Mouse (Mus musculus) layer of hippocampus, postnatal 10 days (tissue): Measurements from ENCODE around the gene Evi5l. TPM values are rescaled to one million over a fixed set of nuclear protein-coding genes. Genes with fewer than 3 reads are reported as not detected.

ENCODE experiments used
- DNase-seq, 2 experiments: peaks; one replicate each; pipeline ENCODE4 v3.0.0; 2021; ENCODE audit warnings: low spot score in 2 of 2
- long read RNA-seq: library from polyadenylated mRNA; stranded (forward); transcript quantifications from one replicate; pipeline ENCODE4 v2.0.0, GENCODE M21; 2023
- total RNA-seq, 2 experiments: library from RNA; stranded (reverse); gene quantifications; 2 replicates each; pipeline ENCODE4 v1.2.3; 2021

The Evi5l gene
- 100 to 1,000 TPM; 137 TPM for total RNA-seq
- long read RNA-seq, transcript Evi5l-203 (20 exons, 3,938 nt) = major isoform, 27 of 73 reads
- long read RNA-seq, partial matches to known transcripts = 9 of 73 reads
- long read RNA-seq, other reads (novel, unspliced or antisense) = 30 of 73 reads

- DNase-seq = peak; percentile 99
Measured at GRCm38 (mm10) chr8:4165852-4166751, at the start of gene Evi5l. TSS of gene Evi5l (plus strand) at chr8:4166567.

GRCm38 (mm10) chr8:4133798-4134197 is 32.6 kb upstream of the Evi5l start, which contains the start of gene Cd209g:
TSS of gene Cd209g (plus strand) at chr8:4134098.
- no peak for DNase-seq

GRCm38 (mm10) chr8:4139660-4140646 is 26.4 kb upstream of the Evi5l start:
- peak; percentile 86 for DNase-seq

- no peak for DNase-seq
Measured at GRCm38 (mm10) chr8:4141721-4142120, 24.6 kb upstream of the Evi5l start.

GRCm38 (mm10) chr8:4147272-4147671 is 19.1 kb upstream of the Evi5l start:
- no peak for DNase-seq

GRCm38 (mm10) chr8:4154878-4155277 is 11.5 kb upstream of the Evi5l start:
- DNase-seq = no peak

GRCm38 (mm10) chr8:4162786-4163185 is 3.6 kb upstream of the Evi5l start:
- DNase-seq = no peak

GRCm38 (mm10) chr8:4165176-4165851 is 1.1 kb upstream of the Evi5l start:
- DNase-seq = no peak

GRCm38 (mm10) chr8:4166881-4167525 is 636 bp downstream of the Evi5l start:
- DNase-seq = no peak

GRCm38 (mm10) chr8:4167918-4168317 is 1.6 kb downstream of the Evi5l start:
- no peak for DNase-seq

GRCm38 (mm10) chr8:4172486-4172885 is 6.1 kb downstream of the Evi5l start:
- DNase-seq = no peak

GRCm38 (mm10) chr8:4174018-4174417 is 7.7 kb downstream of the Evi5l start:
- no peak for DNase-seq

GRCm38 (mm10) chr8:4183409-4183808 is 17.0 kb downstream of the Evi5l start:
- DNase-seq = no peak

- no peak for DNase-seq
Measured at GRCm38 (mm10) chr8:4186151-4186550, 19.8 kb downstream of the Evi5l start.

GRCm38 (mm10) chr8:4188605-4189004 is 22.2 kb downstream of the Evi5l start:
- no peak for DNase-seq

GRCm38 (mm10) chr8:4189031-4189722 is 22.8 kb downstream of the Evi5l start:
- no peak for DNase-seq

- peak; percentile 55 to 59 for DNase-seq
Measured at GRCm38 (mm10) chr8:4192305-4192704, 25.9 kb downstream of the Evi5l start.

- peak; percentile 94 to 95 for DNase-seq
Measured at GRCm38 (mm10) chr8:4192807-4193587, 26.6 kb downstream of the Evi5l start.

- DNase-seq = no peak
Measured at GRCm38 (mm10) chr8:4193588-4193894, 27.2 kb downstream of the Evi5l start.
